Mouse (Mus musculus): ENCODE data around the gene Glmp.
A peak's percentile ranks its signal among the peaks of the same experiment; 100 is the strongest.
"Not testable (repeated sequence)": the region's sequence is repeated elsewhere in the genome, so short reads cannot be mapped to it uniquely, and the experiment has no call there.

Glmp gene

DNA sequence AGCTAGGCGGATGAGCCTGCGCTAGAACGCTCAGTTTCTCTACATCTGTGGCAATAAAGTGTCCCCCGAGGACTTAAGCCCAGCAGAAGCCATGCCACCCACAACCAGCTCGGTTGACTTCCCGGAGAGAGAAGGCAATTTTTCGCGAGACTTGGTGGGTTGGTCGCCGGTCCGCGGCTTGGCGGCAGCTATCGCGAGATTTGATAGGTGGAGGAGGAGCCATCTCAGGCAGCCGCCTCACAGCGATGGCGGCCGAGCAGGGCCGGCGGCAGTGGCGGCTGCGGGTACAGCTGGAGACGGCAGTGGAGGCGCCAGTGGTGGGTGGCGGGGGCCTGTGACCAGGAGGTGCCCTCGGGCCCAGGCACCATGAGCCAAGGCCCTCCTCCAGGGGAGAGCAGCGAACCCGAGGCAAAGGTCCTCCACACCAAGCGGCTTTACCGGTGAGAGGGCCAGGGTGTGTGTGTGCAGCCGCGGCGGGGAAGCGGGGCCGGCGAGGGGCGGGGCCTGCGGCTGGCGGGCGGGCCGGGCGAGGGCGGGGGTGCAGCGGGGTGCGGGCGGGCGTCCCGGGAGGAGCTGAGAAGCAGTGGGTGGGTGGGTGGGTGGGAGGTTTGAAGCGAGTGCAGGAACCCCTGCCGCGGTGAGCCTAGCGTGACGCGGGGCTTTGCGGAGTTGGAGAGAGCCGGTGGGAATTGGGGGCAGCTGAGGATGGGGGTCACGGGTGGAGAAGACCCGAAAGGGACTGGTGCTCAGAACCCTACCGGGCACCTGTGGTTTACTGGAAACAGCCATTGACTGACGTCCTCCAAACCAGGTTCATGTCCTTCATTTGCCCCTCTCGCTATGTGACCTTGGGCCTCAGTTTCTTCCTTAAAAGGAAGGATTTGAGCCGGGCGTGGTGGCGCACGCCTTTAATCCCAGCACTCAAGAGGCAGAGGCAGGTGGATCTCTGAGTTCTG lies 11.5 kb downstream of the Glmp start, which contains the start of the genes Tmem79 and Smg5:
Gene Tmem79, minus strand, starts transcription at position 91 of the 956 bp plus-strand sequence.
Gene Smg5, plus strand, starts transcription at position 203 of the 956 bp plus-strand sequence.
- peak; percentile 95 for DNase-seq

- no peak for DNase-seq
Observed at GRCm38 (mm10) chr3:88337367-88338020, 12.7 kb downstream of the Glmp start.

DNA sequence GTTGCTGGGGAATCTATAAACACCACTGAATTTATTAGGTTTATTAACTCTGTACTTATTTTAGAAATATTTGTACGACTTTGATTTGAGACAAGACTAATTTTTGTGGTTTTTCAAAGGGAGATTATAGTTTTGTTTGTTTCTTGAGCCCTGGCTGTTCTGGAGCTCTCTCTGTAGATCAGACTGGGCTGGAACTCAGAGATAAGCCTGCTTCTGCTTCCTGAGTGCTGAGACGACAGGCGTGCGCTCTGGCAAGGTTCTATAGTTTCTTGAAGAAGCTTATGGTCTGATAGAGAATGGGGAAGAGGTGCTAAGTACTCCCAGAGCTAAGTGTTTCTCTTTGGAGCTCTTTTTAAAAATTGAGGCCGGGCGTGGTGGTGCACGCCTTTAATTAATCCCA lies 13.5 kb downstream of the Glmp start:
- no peak for DNase-seq

DNA sequence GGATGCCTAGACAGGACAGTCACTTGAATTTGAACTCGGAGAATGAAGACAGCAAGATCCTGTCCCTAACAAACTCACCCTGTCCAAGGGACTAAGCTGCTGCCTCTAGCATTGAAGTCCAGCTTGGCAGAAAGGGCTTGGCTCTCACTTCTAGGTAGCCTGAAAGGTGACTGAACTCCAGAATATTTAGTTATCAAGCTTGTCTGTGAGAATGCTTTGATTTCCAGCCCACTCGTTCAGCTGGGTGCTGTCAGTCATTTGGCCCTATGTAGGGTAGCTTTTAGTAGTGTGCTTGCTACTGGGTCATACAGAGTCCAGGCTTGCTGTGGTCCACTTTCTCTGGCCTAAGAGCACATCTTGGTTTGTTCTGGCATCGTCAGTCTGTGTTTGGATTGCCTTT lies 14.2 kb downstream of the Glmp start:
- DNase-seq = no peak

DNA sequence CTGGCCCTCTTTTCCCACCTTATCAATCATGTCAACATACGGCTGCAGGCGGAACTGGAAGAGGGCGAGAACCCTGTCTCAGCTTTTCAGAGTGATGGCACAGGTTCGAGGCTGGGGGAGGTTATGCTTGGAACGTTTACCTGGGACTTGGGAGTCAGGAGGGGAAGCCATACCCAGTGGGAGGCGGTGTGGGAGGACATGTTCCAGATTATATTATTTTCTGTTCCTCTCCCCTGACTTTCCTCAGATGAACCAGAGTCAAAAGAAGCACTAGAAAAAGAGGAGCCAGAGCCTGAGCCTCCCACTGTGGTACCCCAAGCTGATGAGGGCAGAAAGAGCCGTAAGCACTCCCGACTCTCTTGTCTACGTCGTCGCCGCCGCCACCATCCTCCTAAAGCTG lies 25.9 kb downstream of the Glmp start:
- DNase-seq = no peak

- peak; percentile 76 for DNase-seq
Observed at GRCm38 (mm10) chr3:88352907-88353306, 28.1 kb downstream of the Glmp start.

GRCm38 (mm10) chr3:88354396-88355165 lies 29.8 kb downstream of the Glmp start:
- DNase-seq = no peak

GRCm38 (mm10) chr3:88359584-88359983 lies 34.8 kb downstream of the Glmp start:
- DNase-seq = no peak

- DNase-seq = no peak
Observed at GRCm38 (mm10) chr3:88359989-88360388, 35.2 kb downstream of the Glmp start.

- no peak for DNase-seq
Observed at GRCm38 (mm10) chr3:88361096-88361495, 36.3 kb downstream of the Glmp start.

- peak; percentile 40 for DNase-seq
Observed at GRCm38 (mm10) chr3:88361612-88362313, 36.9 kb downstream of the Glmp start.

DNA sequence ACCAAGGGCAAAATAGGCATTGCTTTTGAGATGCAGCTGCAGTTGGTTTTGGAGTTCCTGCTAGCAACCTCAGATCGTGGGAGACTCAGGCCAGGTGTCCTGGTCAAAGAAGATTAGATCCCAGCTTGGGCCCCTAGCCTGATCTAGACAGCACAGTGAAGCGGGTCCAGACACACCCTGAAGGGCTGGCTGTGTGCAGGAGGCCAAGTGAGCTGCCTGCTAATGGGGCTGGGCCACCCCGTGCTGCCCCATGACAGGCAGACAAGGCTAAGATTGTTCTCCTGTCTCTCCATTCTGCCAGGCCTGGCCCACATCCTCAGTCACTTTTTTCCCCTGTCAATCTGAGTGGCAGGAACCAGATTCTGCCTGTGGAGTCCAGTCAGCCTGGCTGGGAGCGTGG lies 38.9 kb downstream of the Glmp start:
- DNase-seq = peak; percentile 54

DNA sequence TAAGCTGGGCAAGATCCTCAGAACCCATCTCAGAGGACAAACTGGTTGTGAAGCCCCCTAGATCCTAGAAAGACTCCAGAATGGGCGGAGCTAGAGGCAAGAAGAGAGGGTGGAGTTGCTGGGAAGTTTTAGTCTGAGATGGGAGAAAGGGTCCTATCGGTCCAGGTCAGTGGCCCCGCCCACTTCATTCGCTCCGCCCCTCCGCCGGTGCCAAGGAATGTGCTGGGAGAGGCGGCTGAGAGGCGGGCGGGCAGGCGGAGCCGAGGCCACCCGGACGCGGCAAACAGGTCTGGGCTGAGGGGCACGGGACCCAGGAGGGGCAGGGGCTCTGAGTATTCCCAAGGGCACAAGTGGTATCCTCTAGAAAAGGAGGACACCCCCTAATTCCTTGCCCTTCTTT lies 39.5 kb downstream of the Glmp start, which contains the start of gene Paqr6:
Gene Paqr6, plus strand, starts transcription at position 248 of the 400 bp plus-strand sequence.
- no peak for DNase-seq

DNA sequence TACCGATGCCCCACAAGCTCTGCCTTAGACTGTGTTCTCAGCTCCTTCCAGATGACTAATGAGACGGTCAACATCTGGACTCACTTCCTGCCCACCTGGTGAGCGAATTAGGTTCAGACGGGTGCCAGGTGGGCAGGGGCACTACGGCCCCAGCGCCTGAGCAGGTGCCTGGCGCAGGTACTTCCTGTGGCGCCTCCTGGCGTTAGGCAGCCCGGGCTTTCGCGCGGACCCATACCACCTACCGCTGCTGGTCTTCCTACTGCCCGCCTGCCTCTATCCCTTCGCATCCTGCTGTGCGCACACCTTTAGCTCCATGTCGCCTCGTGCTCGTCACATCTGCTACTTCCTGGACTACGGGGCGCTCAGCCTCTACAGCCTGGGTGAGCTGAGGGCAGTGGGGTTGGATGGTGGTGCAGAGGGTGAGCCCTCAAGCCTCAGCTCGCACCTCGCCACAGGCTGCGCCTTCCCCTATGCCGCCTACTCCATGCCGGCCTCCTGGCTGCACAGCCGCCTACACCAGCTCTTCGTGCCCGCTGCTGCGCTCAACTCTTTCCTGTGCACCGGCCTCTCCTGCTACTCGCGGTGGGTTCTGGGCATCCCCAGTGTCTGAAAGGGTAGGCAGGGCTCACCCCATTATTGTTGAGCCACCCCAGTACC lies 41.0 kb downstream of the Glmp start:
- no peak for DNase-seq

GRCm38 (mm10) chr3:88366830-88367428 lies 42.1 kb downstream of the Glmp start:
- DNase-seq = not testable (repeated sequence)

- not testable (repeated sequence) for DNase-seq
Observed at GRCm38 (mm10) chr3:88367517-88367916, 42.7 kb downstream of the Glmp start.

DNA sequence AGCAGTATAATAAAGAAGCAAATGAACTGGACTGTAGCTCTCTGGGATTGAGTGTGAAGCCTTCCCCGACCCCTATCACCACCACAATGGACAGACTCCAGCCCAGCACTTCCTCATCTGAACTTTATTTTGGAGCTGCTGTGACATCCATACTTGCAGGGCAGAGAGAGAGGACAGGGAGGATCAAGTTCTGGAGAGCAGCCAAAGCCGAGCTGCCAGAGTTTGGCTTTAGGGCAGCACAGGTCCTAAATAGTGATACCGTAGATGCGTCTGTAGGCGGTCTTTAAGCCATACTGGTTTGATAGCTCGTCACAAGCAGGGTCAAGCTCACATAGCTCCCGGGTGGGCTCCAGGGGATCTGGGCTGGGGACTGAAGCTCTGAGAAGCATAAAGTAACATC lies 43.7 kb downstream of the Glmp start:
- DNase-seq = not testable (repeated sequence)

DNA sequence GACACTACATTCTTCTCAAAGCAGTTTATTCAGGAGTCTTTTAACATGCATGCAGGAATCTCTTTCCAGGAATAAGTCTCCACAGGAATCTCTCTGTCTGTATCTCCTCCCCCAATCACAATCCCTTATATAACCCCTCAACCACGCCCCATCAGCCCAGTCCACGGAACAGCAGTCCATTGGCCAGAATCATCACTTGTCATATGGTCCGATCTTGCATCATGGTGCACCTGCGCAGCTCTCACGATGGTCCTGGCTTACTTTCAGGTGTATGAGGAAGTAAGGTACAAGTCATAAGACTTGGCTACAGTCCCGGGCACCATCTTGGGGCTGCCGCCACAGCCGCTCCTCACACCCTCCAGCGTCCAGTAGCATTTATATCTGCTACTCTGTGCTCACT lies 47.8 kb downstream of the Glmp start, which contains the start of gene Bglap3:
Gene Bglap3, minus strand, starts transcription at position 101 of the 400 bp plus-strand sequence.
- not testable (repeated sequence) for DNase-seq

DNA sequence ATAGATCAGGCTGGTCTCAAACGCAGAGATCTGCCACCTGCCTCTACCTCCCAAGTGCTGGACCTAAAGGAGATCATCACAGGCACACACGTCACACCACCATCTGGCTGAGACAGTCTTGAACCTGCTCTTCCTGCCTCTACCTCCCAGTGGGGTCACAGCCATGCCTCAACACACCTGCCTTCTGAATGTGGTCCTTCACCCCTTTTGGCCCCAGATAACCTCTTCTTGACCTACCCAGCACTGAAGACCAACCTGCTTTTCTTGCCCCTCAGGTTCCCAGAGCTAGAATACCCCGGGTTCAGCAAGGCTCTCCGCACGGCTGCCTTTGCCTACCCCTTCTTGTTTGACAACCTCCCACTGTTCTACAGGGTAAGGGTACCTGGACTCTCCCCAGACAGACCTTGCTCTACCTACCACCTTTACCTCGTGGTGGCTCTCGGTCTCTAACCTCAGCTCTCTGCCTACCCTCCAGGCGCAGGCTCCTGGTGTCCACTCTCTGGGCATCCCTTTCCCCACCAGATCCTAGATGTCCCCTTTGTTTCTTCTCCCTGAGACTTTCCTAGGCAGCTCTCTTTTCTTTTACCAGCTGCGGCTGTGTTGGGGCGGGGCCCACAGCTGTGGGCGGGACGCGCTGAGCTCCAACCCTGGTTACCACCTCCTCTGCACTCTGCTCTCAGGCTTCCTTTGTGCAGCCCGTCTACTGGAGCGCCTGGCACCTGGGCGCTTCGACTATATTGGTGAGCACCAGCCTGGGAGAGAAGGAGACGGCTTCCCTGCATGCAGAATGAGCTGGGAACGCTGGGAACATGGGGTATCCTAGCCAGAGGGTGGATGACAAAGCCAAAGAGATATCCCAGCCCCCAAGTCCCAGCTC lies 51.2 kb downstream of the Glmp start:
- DNase-seq = not testable (repeated sequence)

DNA sequence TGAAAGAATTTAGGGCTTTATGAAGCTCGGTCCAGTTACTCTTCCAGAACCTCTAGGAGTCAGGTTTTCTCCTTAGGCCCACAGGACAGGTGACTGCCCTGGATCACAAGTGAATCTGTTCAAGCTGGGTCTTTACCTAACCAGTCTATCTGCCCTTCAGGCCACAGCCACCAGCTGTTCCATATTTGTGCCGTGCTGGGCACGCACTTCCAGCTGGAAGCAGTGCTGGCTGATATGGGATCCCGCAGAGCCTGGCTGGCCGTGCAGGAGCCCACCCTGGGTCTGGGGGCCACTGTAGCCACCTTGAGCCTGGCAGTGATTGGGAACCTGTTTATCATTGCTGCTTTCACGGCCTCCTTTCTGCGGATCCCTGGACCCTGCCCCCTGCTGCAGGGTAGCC lies 51.8 kb downstream of the Glmp start:
- not testable (repeated sequence) for DNase-seq

All from cerebellum, adult 11-12 months (tissue).